Mouse (Mus musculus): ENCODE results near the gene Igdcc4.
"Not testable (repeated sequence)": the region's sequence is repeated elsewhere in the genome, so short reads cannot be mapped to it uniquely, and the experiment has no call there.

Igdcc4 gene

DNA sequence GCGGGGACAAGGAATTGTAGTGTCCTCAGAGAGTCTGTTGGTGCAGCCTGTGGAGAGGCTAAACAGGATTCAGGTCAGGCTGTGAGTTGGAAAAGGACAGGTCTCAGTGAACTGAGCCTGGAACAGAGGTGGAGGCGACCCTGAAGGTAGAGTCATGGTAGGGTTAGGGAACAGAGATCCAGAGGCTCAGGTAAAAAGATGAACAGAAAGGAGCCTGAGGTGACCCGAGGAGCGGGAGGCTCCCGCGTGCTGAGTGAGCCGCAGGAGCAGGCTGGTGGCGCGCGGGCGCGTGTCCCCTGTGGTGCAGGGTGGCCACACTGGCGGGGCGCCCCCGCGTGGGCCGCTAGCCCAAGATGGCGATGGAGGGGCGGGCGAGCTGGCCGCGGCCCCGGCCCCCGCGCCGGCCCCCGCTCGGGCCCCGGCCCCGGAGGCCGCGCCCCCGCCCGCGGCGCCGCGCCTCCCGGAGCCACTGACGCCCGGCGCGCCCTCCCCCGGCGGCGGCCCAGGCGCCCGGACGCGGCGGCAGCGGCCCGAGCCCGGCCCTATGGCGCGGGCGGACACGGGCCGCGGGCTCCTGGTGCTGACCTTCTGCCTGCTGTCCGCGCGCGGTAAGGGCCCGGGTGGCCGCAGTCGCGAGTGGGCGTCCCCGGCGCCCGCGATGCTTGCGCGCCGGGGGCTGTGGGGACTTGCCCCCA is at the start of gene Igdcc4:
Gene Igdcc4, plus strand, starts transcription at position 496 of the 695 bp plus-strand sequence.
- in situ Hi-C loops (cut with MboI, MseI), result no loop called here

DNA sequence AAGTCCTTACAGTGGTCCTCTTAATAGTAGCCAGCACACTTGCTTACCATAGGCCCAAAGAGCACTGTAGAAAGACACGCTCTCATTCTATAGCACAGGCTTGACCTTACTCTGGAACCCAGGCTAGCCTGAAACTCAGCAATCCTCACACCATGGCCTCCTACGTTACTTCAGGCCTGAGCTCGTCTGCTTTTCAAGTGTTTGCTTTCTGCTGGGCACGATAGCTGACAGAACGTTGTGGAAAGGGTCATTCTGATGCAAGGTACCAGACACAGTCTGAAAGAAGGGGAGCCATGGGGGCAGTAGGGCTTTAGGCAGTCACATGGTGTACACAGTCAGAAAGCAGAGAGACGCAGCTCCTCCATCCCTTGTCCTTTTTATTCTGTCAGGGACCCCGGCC is 37.0 kb upstream of the Igdcc4 start:
- in situ Hi-C loops (cut with MboI, MseI), result loop anchor here in 1 of 2 experiments (5.0 kb wide), 1 partner anchor 757 kb away; no protein-coding TSS in a partner anchor

DNA sequence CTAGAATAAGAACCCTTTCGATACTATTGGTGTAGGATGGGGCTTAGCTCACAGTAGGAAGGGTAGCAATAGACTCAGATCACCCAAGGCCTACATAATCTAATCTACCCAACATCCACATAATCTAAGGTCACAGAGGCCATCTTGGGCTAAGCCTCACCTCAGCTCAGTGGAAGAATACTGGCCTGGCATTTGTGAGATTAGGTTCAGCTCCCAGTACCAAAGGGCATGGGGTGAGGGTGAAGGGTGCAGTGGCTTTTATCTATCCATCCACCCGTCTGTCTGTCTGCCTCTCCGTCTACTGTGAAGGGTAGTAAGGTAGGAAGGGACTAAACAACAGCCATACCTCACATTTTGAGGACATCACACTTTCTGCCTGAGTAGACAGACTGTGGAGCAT is 30.7 kb upstream of the Igdcc4 start:
- in situ Hi-C loops (cut with MboI, MseI), result no loop called here

DNA sequence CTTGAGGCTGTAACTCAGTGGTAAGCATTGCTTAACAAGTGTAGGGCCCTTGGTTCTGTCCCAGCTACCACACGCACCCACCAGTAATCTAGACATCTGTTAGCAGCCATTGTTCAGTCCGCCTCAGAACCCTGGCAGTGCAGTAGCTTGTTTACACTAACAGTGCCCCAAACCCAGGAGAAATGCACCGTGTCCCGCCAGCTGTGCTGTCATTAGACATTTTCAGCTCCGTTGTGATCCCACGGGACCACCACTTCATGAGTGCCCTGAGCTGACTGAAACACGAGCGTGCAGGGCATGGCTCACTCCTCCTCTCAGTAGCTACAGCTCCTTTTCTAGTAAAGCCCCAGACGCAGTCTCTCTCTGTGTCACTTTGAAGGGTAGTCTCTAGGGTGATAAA is 27.7 kb upstream of the Igdcc4 start:
- in situ Hi-C loops (cut with MboI, MseI), result no loop called here

DNA sequence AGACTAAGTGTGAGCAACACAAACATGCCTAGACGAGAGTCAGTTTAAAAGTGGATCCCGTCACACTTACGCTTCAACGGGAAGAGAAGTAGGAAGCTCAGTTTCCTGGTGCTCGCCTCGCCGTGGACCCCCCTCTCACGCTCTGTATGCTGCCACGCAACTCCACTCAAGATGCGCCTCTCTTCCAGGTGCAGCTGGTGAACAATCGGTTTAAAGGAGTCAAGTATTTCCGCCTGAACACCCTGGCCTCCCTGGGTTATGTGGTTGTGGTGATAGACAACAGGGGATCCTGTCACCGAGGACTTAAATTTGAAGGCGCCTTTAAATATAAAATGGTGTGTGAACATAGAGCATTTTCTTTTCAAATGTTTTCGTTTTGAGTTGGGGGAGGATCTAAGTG is 27.0 kb upstream of the Igdcc4 start:
- in situ Hi-C loops (cut with MboI, MseI), result no loop called here

DNA sequence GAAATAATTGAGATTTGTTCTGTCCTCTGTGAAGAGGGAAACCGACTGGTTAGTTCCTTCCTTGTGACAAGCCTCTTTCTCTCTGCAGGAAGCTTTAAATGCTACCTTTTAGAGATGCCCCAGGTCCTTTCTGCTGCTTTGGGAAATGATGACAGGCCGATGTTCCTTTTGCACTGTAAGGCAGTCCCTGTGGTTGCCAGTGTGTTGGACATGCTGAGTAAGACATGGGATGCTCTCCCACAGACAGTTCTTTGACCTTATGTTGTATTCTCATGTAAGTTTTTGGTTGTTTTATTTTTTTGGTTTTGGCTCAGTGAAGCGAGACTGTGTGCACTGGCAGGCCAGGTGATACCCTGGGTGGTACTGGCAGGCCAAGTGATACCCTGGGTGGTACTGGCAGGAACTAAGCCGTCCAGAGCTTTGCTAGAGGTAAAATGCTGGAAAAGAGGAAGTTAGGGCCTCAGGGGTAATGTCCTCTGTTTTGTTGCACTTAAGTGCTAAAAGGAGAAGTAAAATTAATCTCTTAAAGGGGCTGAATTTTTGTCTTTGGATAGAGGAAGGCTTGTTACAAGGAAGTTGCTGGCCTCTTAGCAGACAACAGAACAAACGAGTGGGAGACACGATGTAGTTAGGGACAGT is 26.3 kb upstream of the Igdcc4 start:
- in situ Hi-C loops (cut with MboI, MseI), result no loop called here

DNA sequence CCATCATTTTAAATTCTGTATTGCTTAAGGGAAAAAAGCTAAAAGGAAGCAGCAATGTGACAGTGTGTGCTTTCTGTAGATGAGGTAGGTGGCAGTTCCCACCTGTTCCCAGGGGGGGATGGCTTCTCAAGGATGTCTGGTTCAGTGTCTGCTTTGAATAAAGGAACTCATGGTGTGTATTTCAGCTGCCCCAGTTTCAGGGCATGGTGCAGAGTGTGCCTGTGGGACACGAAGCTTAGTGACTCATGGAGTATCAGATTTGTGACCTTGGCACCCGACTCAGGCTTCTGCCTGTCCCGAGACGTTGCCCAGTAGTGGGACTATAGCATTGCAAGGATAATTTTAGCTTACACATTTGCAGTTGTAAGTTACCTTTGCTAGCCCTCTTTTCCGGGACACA is 23.8 kb upstream of the Igdcc4 start:
- in situ Hi-C loops (cut with MboI, MseI), result no loop called here

DNA sequence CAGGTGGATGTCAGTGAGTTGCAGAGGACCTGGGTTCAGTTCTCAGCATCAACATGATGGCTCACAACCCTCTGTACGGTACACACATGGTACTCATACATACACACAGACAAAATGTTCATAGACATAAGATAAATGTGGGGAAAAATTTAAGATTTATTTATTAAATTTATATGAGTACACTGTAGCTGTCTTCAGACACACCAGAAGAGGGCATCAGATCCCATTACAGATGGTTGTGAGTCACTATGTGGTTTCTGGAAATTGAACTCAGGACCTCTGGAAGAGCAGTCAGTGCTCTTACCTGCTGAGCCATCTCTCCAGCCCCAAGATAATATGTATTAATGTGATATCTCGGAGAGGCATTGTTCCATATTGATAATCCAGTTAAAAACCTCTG is 21.1 kb upstream of the Igdcc4 start:
- in situ Hi-C loops (cut with MboI, MseI), result not testable (repeated sequence)

DNA sequence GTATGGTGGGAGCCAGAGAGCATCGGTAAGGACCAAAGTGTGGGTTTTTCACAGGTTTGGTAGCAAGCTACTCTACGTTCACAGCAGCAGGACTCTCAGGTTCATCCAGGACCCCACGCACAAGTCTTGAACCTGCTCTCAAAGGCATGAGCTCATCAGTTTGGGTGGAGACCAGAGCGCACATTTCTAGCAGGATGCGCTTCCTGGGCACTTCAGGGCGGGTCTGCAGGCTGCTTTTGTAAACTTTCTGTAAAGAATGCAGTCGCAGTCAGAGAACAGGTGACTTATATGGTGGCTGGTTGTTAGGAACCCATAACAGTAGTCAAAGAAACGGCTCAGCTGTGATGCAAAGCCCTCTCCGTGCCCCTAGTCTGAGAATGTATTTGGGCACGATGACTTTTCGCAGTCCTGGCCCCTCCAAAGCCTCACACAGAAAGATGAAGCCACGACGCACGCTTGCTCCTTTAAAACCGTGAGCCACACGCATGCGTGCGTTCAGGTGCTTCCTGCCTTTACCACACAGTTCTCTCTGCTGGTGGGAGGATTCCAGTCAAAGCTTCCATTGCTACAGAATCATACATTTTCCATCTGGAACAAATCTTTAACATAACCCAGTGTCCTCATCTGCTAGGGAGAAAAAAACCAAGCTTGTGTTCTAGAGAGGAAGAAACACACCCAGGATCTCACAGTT is 18.1 kb upstream of the Igdcc4 start:
- in situ Hi-C loops (cut with MboI, MseI), result no loop called here

DNA sequence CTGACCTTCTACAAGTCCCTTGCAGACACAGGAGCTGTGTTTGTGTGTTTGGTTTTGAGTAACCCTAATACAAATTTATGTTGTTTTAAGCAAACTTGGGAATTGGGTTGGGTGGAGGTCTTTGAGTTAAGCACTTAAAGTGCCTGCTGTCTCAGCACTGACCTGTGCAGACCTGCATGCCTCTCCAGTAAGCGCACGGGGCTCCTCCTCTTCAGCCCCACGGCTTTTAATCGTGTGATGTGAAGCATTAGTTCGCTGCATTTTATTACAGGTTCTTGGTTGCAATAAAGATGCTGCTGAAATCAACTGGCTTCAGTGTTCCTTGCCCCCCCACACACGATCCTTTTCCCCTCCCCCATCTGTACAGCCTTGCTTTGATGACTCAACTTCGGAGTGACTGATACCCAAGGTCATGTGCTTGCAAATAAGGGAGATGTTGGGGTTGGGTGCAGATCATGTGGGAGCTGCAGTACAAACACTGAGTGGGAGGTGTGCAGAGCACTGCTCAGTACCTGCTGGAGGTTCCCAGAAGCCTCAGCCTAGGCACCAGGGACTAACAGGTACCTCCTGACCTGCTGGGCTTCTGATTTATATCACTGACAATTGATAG is 17.0 kb upstream of the Igdcc4 start:
- in situ Hi-C loops (cut with MboI, MseI), result no loop called here

DNA sequence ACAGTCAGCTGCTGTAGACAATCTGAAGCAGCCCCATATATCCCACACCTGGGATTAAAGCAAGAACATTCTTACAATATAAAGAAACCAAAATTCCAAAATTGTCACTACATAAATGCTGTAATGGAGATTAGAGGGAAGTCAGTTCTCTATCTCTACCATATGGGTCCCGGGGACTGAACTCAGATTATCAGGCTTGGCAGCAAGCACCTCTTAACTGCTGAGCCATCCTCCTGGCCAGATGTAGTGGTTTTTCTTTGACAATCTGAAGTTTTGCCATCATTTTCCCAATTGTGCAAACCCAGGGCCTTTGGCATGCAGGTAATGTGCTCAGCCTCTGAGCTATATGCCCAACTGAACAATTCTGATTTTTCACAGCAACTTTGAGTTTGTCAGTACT is 16.0 kb upstream of the Igdcc4 start:
- in situ Hi-C loops (cut with MboI, MseI), result no loop called here

DNA sequence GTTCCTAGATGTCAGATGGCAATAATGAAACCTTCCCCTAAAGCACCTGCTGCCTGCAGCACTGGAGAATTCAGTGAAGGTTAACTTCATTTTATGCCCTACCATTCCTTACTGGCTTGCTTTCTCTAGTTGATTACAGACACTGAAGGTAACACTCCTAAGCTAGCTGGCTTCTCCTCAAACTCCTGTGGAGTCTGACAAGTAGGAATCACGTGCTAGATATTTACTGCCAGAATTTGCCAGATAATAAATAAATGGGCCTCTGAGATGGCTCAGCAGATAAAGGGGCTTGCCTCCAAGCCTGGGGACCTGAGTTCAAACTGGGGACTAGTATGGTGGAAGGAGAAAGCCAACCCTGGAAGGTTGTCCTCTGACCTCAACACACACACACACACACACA is 14.5 kb upstream of the Igdcc4 start:
- in situ Hi-C loops (cut with MboI, MseI), result no loop called here

DNA sequence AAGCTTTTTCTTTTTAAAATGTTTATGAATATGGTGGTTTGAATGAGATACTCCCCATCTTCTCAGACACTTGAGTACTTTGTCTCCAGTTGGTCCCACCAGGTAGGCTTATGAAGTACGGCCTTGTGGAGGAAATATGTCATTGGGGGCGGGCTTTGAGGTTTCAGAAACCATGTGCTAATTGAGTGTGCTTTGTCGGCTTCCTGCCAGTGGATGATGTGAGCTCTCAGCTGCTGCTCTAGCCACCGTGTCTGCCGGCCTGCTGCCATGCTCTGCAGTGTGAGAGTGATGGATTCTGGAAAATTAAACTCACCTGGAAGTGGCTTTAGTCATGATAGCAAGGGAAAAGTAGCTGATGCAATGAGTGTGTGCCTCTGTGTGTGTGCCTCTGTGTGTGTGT is 13.8 kb upstream of the Igdcc4 start:
- in situ Hi-C loops (cut with MboI, MseI), result no loop called here

DNA sequence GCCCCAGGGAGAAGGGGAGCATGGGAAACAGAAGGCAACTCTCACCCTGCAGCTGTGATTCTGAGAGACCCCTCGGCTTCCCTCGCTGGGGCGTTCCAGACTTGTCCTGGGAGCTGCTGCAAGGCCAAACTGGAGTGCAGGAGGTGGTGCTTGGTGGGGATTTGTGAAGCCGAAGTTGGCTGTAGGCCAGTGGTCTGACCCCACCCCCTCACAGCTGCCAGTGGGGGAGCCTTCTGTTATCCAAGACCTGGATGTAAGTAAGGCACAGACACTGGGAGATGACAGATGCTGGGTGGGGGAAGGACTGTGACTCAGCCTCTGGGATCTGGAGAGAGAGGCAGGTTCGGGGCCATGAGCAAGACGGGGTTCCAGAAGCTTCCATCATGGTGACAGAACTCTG is 7.0 kb upstream of the Igdcc4 start:
- in situ Hi-C loops (cut with MboI, MseI), result no loop called here

DNA sequence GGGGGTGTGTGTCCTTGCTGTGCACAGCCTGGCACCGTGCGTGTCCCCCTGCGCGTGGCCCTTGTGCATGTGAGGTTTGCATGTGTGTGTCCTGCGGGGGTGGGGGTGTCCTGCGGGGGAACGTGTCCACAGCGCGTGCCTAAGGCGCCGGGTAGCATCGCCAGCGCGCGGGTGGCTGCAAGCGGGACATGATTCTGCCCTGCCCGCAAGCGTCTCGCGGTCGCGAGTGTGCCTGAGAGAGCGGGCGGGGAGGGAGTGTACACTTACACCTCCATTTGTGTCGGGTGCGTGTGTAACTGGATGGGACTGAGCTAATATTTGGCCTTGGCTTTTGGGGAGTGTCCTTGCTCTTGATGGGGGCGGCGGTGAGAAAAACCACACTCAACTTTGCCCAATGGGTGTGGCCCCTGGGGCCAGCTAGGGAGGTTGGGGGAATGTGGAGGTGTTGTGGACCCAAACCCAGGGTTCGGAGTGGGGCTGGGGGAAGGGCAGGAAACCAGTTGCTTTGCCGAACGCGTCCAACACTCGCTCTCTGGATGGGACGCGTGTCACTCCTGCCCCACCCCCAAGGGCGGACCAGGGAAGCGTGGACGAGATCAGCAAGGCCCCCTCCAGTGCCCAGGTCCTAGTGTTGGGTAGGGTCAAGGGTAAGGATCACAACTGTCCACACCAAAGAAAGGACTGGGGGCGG is 545 bp downstream of the Igdcc4 start:
- in situ Hi-C loops (cut with MboI, MseI), result no loop called here

DNA sequence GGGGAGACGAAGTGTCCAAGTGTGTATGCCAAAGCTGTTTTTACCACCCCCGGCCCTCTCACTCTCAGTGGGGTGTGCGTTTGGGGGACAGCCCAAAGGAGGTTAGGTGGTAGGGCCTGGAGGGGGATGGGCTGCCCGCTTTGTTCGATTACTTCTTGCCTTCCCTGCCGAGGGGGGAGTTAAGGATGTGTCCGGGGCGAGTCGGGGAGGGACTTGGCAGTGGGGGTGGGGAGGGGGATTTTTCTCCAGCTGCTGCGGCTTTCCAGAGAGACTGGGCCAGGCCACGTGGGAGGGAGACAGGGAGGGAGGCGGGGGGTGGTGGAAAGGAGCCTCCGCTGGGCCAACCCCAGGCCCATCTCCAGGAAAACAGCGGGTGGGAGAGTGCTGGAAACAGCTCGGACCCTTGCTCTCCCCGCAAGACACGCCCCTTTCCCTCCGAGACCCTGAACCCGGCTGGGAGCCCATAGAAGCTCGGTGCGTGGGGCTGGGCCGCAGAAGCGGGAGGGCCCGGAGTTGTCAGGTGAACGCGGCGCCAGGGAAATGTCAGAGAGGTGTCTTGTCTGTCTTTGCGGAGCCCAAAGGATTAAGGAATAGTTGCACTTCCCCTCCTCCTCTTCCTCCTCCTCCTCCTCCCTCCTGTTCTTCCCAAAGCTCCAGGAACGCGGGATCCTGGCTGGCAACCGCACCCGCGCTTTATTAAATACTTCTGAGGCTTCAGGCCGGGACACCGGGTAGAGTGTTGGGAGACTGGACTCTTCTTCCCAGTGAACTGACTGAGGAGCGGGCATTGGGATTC is 1.3 kb downstream of the Igdcc4 start:
- in situ Hi-C loops (cut with MboI, MseI), result no loop called here

DNA sequence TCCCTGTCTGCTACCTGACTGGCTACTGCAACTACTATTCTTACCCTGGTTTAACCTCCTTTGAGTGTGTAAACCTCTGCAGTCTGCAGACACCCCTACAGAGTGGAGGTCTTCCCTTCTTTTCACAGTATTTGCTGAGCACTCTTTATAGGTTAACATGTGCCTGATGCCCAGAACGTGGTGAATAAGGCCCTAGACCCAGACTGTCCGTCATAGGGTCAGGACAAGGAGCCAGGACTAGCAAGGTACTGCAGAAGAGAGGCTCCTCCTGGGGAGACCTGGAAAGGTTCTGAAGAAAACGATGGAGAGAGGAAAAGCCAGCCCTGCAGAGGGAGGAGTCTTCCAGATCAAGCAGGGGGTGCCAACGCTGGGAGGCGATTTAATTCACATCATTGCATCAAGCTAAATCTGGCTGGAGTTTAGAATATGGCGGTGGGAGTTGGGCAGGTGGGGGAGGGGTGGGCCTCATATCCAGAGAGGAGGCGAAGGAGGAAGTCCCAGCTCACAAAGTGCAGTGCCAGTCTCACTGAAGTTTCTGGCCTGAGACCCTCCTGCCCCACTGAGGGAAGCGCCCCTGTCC is 2.0 kb downstream of the Igdcc4 start:
- in situ Hi-C loops (cut with MboI, MseI), result no loop called here

DNA sequence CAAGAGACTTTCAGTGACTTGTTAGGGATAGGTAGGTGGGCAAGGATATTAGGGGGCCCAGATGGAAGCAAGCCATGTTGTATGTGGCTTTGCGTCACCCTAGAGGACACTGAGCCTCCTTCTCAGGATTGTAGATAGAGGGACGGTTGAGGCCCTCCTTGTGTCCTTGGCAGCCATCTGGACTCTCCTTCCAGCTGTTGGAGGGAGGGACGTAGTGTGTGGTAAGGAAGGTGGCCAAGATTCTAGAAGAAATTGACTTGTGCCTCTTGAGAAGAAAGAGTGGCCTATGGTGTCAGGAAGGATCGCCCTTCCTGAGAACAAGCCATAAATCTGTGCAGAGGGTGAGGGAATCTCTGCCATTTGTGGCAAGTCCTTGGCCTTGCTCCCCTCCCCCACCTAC is 5.5 kb downstream of the Igdcc4 start:
- in situ Hi-C loops (cut with MboI, MseI), result no loop called here

DNA sequence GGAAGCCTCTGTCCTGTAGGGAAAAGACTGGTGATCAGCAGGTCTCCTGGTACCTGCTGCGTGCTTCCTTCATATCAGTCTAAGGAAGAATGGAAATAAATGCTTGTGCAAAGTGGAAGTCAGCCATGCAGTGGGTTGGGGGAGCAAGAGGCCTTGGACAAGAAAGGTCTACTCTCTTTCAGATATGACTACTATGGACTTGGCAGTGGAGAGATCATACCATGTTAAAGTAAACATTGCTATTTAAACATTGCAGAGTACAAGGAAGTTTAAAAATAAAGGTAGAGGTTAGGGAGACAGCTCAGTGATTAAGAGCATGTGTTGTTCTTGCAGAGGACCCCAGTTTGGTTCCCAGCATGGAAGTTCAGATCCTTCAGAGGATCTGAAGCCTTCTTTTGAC is 6.6 kb downstream of the Igdcc4 start:
- in situ Hi-C loops (cut with MboI, MseI), result no loop called here

DNA sequence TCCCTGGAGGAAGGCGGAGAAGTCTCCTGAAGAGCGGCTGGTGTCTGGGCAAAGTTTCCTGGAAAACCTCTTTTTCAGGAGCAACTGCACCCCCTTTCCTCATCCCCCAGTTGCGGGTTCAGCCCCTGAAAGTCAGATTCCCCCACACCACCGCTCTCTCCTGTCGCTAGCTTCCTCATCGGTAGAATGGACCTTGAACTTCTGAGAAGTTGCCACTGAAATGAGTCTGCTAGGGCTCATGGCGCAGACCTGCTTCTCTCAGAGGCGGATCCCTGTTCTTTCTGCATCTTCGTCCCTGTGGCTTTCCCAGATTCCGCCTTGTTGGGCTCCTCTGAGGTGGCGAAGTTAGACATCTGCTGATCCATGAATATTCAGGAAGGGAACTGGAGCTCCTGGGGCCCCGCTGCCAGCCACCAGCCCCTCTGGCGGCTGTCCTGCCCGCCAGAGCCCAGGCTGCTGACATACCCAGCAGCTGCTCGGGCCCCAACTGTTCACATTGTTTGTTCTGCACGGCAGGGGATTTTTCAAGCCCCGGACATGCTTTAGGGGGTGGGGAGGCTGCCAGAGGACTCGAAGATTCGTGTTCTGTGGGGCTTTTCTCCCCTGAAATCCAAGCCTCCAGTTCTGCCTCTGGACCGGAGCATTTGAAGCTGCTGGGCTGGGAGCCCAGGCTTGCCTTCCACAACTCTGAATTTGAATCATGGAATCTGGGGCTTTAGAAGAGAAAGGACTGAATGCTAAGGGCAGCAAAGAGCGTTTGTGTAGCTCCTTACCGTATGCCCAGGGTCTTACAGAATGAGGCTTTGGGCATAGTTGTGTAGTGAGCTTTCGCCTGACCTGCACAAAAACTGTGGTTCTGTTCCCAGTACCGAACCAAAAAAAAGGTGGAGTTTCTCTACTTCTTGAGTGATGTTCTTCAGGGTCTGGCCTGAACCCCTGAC is 8.1 kb downstream of the Igdcc4 start:
- in situ Hi-C loops (cut with MboI, MseI), result no loop called here
